Mouse (Mus musculus) right cerebral cortex, postnatal 10 days (tissue): Measurements from ENCODE around the gene Ppm1a.

Experiments used
- DNase-seq, 2 experiments: peaks; one replicate each; pipeline ENCODE4 v3.0.0; 2021; ENCODE audit warnings: low spot score in 2 of 2

The Ppm1a gene

GRCm38 (mm10) chr12:72825656-72826055, 68.4 kb downstream of the Ppm1a start:
- DNase-seq = no peak

- no peak for DNase-seq
These were observed 71.7 kb downstream of the Ppm1a start for GRCm38 (mm10) chr12:72828846-72829556.

GRCm38 (mm10) chr12:72829777-72830176, 72.5 kb downstream of the Ppm1a start:
- no peak for DNase-seq

DNA sequence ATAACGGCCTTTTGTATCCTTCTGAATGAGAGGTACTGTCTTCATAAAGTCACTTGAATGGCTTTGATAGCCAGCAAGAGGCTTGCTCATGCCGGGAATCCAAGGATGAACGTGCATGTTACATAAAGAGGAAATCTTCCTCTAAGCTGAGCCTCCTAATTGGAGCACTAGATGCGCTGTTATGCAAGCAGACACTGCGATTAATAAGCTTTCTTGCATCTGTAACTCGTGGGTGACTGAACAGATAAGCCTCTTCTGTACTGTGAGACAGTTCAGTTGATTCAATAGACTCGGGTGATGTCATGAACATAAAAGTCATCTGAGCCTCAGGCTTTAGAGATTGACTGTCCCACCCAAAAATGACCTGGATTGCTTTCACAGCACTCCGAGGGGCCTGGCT, 73.1 kb downstream of the Ppm1a start:
- DNase-seq = peak; percentile 32 to 39

DNA sequence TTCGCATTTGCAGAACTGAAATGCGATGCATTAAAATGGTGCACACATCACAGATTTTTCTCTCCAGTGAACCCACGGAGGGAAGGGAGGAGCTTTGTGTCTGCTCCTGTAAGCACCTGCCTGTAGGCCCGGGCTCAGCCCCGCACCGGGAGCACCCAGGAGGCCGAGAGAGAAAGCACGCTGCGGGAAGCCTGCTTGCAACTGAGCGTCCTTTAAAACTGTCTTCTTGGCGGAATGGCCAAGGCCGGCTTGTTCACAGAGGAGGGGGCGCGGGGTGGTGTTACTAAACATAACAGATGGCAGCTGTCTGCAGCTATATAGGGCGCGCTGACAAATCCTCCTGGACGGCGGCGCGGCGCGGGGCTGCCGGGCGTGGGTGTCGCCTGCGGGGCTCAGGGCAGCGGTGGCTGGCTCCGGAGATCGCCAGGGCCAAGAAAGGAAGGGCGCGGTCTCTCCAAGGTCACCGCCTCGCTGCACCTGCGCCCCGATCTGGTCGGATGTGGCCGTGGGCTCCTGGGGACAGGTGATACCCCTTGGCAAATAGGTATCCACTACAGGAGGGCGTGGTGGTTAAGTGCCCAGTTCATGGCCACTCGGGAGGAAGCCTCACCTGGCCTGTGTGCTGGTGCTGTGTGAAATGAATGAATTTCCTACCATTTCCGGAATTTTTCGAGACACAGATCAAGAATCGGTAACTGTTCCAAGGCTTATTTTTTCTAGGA, 74.6 kb downstream of the Ppm1a start:
- DNase-seq = peak; percentile 82 to 90

DNA sequence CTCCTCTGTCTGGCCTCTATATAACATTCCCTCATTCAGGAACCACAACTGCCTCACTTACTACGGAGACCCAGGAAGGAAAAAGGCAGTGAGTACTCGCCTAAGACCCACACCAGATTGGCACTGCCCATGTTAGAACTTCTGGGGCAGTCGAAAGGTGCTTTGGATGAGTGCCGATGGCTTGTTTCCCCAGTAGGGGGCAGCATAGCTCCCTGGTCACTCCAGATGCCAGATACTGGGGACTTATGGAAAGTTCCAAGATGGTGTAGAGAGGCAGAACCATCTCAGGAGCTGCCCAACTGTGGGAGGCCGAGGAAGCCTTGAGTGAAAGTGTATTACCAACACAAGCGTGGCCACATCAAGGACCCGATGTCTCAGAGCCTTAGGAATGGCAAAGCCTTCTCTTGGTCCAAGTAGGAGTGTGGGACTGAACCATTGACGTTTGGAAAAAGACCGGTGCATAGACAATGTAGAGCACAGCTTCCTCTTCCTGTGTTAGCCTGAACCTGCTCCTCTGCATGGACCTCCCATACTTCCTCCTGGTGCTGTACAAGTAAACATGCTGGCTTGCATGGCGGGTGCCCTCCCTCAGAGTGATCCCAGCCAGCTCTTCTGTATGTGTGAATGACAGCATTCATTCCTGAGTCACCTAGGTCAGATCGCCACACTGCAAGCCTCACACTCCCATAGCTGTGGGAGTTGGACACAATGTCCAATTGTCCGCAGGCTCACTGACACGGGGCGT, 77.7 kb downstream of the Ppm1a start:
- no peak for DNase-seq

DNA sequence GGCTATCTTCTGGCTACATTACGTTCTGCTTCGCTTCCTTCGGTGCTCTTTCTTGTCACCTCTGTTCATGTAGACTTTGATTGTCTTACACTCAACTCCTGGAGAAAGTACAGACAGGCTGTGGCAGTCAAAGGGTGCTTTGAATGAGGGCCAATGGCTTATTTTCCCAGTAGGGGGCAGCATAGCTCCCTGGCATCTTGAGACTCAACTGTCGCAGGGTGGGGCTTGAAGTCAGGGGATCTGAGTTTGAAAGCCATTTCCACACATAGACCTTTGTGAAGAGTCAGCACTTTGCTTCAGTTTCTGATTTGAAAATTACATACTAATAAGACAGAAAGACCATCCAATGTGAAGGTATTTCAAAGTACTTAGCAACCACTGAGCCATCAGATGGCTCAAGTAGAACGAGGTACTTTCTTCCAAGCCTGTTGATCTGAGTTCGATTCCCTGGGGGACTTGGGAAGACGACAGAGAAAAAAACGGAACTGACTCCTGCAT, 78.3 kb downstream of the Ppm1a start:
- no peak for DNase-seq

DNA sequence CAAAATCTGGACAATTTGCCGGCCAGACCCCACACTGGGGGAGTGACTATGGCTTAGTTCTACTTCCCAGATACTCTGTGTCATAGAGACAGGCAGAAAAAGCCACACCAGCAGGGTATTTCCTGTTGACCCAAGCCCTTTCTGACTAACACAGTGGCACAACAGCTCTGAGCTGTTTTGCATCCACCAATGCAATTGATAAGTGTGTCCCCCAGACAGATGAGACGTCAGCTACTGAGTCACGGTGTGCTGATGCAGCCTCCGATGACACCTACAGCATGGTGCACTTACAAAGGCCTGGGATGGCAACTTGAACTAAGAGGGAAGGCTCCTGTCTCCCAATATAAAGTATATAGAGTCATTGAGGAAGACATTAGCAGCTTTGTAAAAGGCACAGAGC, 80.0 kb downstream of the Ppm1a start:
- DNase-seq = no peak

GRCm38 (mm10) chr12:72841500-72841899, 84.2 kb downstream of the Ppm1a start:
- no peak for DNase-seq

- no peak for DNase-seq
These were observed 85.9 kb downstream of the Ppm1a start for GRCm38 (mm10) chr12:72843135-72843534.

GRCm38 (mm10) chr12:72843555-72843954, 86.3 kb downstream of the Ppm1a start:
- no peak for DNase-seq

- no peak for DNase-seq
These were observed 86.8 kb downstream of the Ppm1a start for GRCm38 (mm10) chr12:72843973-72844620.

DNA sequence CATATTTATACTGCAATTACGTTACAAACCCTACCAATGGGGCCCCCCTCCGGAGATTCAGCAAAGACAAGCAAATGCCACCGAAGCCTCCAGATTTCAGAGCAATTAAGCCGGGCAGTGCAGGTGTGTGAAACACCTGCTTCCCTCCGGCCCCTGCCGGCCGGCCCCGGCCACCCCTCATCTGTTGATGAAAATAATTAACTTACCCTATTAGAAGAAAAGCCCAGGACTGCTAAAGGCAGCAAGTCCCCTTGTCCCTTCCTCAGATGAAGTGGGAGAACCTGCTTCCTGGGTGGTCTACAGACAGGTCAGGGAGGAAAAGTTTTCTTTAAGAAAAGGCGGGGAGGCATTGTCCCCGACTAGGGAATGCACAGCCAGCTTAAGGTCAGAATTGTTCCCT, 88.7 kb downstream of the Ppm1a start:
- no peak for DNase-seq

- peak in 1 of 2 experiments; percentile 40 for DNase-seq
These were observed 90.5 kb downstream of the Ppm1a start for GRCm38 (mm10) chr12:72847725-72848124.
